Mouse (Mus musculus): ENCODE measurements around the gene Stx3. TPM values are rescaled to one million over a fixed set of nuclear protein-coding genes. Genes with fewer than 3 reads are reported as not detected.

Gene Stx3
- total and polyA plus RNA-seq, 2 experiments from 2014 or later, result 27.2 to 31.3 TPM

DNA sequence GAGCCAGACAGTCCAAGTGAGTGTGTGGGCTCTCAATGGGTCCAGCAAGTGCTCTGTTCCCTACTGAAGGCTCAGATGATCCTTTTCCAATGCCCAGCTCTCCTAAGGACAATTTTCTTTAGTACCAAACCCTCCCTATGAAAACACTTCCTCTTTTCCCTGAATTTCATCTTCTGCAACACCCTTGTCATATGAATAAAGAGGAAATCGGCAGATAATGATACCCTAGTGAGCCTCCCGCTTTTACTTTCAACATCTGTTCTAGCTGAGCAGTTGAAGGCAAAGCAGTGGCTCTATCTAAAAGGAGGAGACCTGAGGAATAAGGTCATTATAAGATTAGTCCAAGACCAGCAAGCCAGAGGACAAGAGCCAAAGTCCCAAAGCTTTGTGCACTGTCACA lies 10.8 kb downstream of the Stx3 start:
- no peak overlapping the region for H3K4me3 ChIP-seq (ENCODE audit: low read depth, low read length)
- H3K4me2 ChIP-seq (ENCODE audit: low read depth), result no peak overlapping the region
- H3K9me3 ChIP-seq (ENCODE audit: low read length), result no peaks in the 10 kb centered on the region
- no peaks in the 10 kb centered on the region for H3K4me1 ChIP-seq (ENCODE audit: insufficient read depth)
- no peaks in the 10 kb centered on the region for H3K36me3 ChIP-seq (ENCODE audit: insufficient read depth)
- no peak overlapping the region for H3K27ac ChIP-seq (ENCODE audit: low read depth, low read length)
- 88% methylated on average over 2 of the region's 2 CpGs for WGBS
- H3K27me3 ChIP-seq (ENCODE audit: insufficient read depth, low read length), result no peaks in the 10 kb centered on the region
- DNase-seq, result no peak
- no peak overlapping the region for H3K9ac ChIP-seq
- no peak for ATAC-seq
- no peak for TF ChIP-seq CTCF (IDR thresholded peaks at IDR 0.05; ENCODE audit: low read depth)

- no peak for DNase-seq
- no peak overlapping the region for H3K4me2 ChIP-seq (ENCODE audit: low read depth)
- H3K9me3 ChIP-seq (ENCODE audit: low read length), result no peaks in the 10 kb centered on the region
- TF ChIP-seq CTCF (IDR thresholded peaks at IDR 0.05; ENCODE audit: low read depth), result no peak
- H3K9ac ChIP-seq, result no peak overlapping the region
- no peaks in the 10 kb centered on the region for H3K4me1 ChIP-seq (ENCODE audit: insufficient read depth)
- no peak overlapping the region for H3K4me3 ChIP-seq (ENCODE audit: low read depth, low read length)
- ATAC-seq, result no peak
- no peaks in the 10 kb centered on the region for H3K36me3 ChIP-seq (ENCODE audit: insufficient read depth)
- H3K27ac ChIP-seq (ENCODE audit: low read depth, low read length), result no peak overlapping the region
- no peaks in the 10 kb centered on the region for H3K27me3 ChIP-seq (ENCODE audit: insufficient read depth, low read length)
- 32% methylated on average over 6 of the region's 6 CpGs for WGBS
Measured at GRCm38 (mm10) chr19:11807822-11808221, 11.4 kb downstream of the Stx3 start.

GRCm38 (mm10) chr19:11807251-11807650 lies 12.0 kb downstream of the Stx3 start:
- Histone ChIP-seq H3K4me3 (ENCODE audit: low read depth, low read length) (no peak overlapping the region), H3K27ac (ENCODE audit: low read depth, low read length) (no peak overlapping the region), H3K27me3 (ENCODE audit: insufficient read depth, low read length) (no peaks in the 10 kb centered on the region), H3K9me3 (ENCODE audit: low read length) (no peaks in the 10 kb centered on the region), H3K4me1 (ENCODE audit: insufficient read depth) (no peaks in the 10 kb centered on the region), H3K36me3 (ENCODE audit: insufficient read depth) (no peaks in the 10 kb centered on the region), H3K4me2 (ENCODE audit: low read depth) (no peak overlapping the region), H3K9ac (no peak overlapping the region)
- 63% methylated on average over 2 of the region's 2 CpGs for WGBS
- TF ChIP-seq CTCF (IDR thresholded peaks at IDR 0.05; ENCODE audit: low read depth), result no peak
- DNase-seq, result no peak
- ATAC-seq, result no peak

DNA sequence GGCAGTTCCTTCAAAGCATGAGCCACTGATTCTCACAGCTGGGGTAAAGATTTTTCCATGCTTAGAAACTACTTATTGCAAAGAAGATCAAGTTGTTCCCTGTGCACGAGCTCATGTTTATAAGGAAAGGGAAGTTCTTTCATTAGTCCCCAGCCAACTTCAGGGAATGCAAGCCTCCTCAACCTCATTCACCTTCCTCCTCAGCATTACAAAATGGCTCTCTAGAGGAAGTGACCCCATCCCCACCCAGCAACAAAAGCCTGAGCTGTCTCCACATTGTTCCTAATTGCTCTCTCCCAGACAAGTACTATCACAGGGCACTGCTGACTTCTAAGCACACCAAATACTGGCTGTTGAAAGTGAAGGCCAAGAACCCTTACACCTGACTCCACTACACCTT lies 14.8 kb downstream of the Stx3 start:
- H3K27me3 ChIP-seq (ENCODE audit: insufficient read depth, low read length), result no peaks in the 10 kb centered on the region
- no peak for ATAC-seq
- WGBS, result 68% methylated on average over 1 of the region's 1 CpGs
- no peaks in the 10 kb centered on the region for H3K4me1 ChIP-seq (ENCODE audit: insufficient read depth)
- H3K9me3 ChIP-seq (ENCODE audit: low read length), result no peaks in the 10 kb centered on the region
- TF ChIP-seq CTCF (IDR thresholded peaks at IDR 0.05; ENCODE audit: low read depth), result no peak
- H3K9ac ChIP-seq, result no peak overlapping the region
- no peak for DNase-seq
- H3K4me2 ChIP-seq (ENCODE audit: low read depth), result no peak overlapping the region
- no peaks in the 10 kb centered on the region for H3K36me3 ChIP-seq (ENCODE audit: insufficient read depth)
- H3K27ac ChIP-seq (ENCODE audit: low read depth, low read length), result no peak overlapping the region
- H3K4me3 ChIP-seq (ENCODE audit: low read depth, low read length), result no peak overlapping the region

- H3K4me1 ChIP-seq (ENCODE audit: insufficient read depth), result no peaks in the 10 kb centered on the region
- ATAC-seq (no peak), DNase-seq (no peak)
- no peaks in the 10 kb centered on the region for H3K9me3 ChIP-seq (ENCODE audit: low read length)
- no peak overlapping the region for H3K27ac ChIP-seq (ENCODE audit: low read depth, low read length)
- no peaks in the 10 kb centered on the region for H3K27me3 ChIP-seq (ENCODE audit: insufficient read depth, low read length)
- 78% methylated on average over 8 of the region's 8 CpGs for WGBS
- H3K36me3 ChIP-seq (ENCODE audit: insufficient read depth), result no peaks in the 10 kb centered on the region
- H3K4me2 ChIP-seq (ENCODE audit: low read depth), result no peak overlapping the region
- H3K9ac ChIP-seq, result no peak overlapping the region
- TF ChIP-seq CTCF (IDR thresholded peaks at IDR 0.05; ENCODE audit: low read depth), result no peak
- no peak overlapping the region for H3K4me3 ChIP-seq (ENCODE audit: low read depth, low read length)
Measured at GRCm38 (mm10) chr19:11800531-11801315, 18.5 kb downstream of the Stx3 start.

DNA sequence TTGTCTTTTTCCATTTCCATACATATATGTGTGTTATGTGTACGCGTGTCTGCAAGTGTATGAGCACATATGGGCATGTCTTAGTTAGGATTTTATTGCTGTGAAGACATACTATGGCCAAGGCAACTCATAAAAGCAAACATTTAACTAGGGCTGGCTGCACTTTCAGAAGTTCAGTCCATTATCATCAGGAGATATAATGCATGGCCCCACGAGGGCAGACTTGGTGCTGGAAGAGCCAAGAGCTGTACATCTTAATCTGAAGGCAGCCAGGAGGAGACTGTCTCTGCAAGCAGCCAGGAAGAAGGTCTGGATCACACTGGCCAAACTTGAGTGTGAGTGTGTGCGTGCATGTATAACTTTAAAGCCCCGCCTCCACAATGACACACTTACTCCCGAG lies 24.8 kb downstream of the Stx3 start:
- no peak for TF ChIP-seq CTCF (IDR thresholded peaks at IDR 0.05; ENCODE audit: low read depth)
- 0 out of 2 replicates have a peak, but pooled peaks cover under 1% of the 10 kb centered on the region for H3K36me3 ChIP-seq (ENCODE audit: insufficient read depth)
- 91% methylated on average over 6 of the region's 6 CpGs for WGBS
- no peaks in the 10 kb centered on the region for H3K9me3 ChIP-seq (ENCODE audit: low read length)
- H3K27me3 ChIP-seq (ENCODE audit: insufficient read depth, low read length), result no peaks in the 10 kb centered on the region
- H3K9ac ChIP-seq, result no peak overlapping the region
- H3K27ac ChIP-seq (ENCODE audit: low read depth, low read length), result no peak overlapping the region
- H3K4me1 ChIP-seq (ENCODE audit: insufficient read depth), result no peaks in the 10 kb centered on the region
- ATAC-seq (no peak), DNase-seq (no peak)
- no peak overlapping the region for H3K4me2 ChIP-seq (ENCODE audit: low read depth)
- no peak overlapping the region for H3K4me3 ChIP-seq (ENCODE audit: low read depth, low read length)

- Histone ChIP-seq H3K4me2 (ENCODE audit: low read depth) (no peak overlapping the region), H3K4me1 (ENCODE audit: insufficient read depth) (no peaks in the 10 kb centered on the region), H3K27me3 (ENCODE audit: insufficient read depth, low read length) (no peaks in the 10 kb centered on the region), H3K36me3 (ENCODE audit: insufficient read depth) (peaks cover 7% of the 10 kb centered on the region; the same call in 1 of the 2 replicates), H3K27ac (ENCODE audit: low read depth, low read length) (no peak overlapping the region), H3K9me3 (ENCODE audit: low read length) (no peaks in the 10 kb centered on the region), H3K9ac (no peak overlapping the region), H3K4me3 (ENCODE audit: low read depth, low read length) (no peak overlapping the region)
- WGBS, result 85% methylated on average over 2 of the region's 2 CpGs
- no peak for ATAC-seq
- DNase-seq, result no peak
- TF ChIP-seq CTCF (IDR thresholded peaks at IDR 0.05; ENCODE audit: low read depth), result no peak
Measured at GRCm38 (mm10) chr19:11793741-11794359, 25.4 kb downstream of the Stx3 start.
